26 mouse cellular contexts compared by ENCODE assay signal in the genomic region with DNA sequence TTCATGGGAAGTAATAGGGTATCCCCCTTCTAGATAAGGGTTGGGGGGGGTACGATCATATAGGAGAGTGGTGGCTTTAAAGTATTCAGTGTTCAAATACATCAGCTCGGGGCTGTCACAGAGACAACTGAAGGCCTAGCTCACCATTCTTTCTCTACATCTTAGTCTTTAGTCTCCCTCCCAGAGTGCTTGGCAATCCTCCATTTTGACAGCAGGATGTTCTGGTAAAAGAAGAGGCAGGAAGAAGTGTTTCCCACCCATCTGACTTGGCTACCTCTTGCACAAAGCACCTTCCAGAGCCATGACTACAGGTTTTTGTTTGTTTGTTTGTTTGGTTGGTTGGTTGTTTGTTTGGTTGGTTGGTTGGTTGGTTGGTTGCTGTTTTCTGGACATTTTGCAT.
DNase-seq lines count a peak whose midpoint lies in the region; ATAC-seq lines count a peak whose summit lies in the region.
"Had no signal": no experiment of that assay in that cellular context is flagged by ENCODE, and none has a peak within 500 bp of the region (broad histone marks: within the 10 kb centered on the region; RNA-seq: fewer than 3 reads in every experiment).

No protein-coding gene starts in this region.

- DNase-seq in forebrain, embryonic 14.5 days (ENCODE audit: low spot score): peak; percentile 26
- peak; percentile 39 for DNase-seq in midbrain, embryonic 11.5 days (ENCODE audit: low spot score, missing footprints)
- no peak for DNase-seq in midbrain, embryonic 14.5 days
- no peak for DNase-seq in thymus, postnatal 10 days (ENCODE audit: low spot score in 2 of 2)
- DNase-seq: adrenal gland, adult 2 months; adrenal gland, postnatal 10 days; adrenal gland, postnatal 25 days; B cell, adult 2 months; cerebellum, adult 11 months; cerebellum, adult 8-10 months; cerebellum, adult 9-11 months; cerebellum, postnatal 14 days; cerebellum, postnatal 36 days; embryo, embryonic 11 days had no signal

- H3K4me1 ChIP-seq in forebrain, embryonic 14.5 days (ENCODE audit: control insufficient read depth, insufficient read depth, low read length): no peaks in the 10 kb centered on the region
- H3K4me1 ChIP-seq in forebrain, embryonic 13.5 days: no peaks in the 10 kb centered on the region
- H3K4me1 ChIP-seq in midbrain, embryonic 11.5 days (ENCODE audit: control insufficient read depth, insufficient read depth, low read length): no peaks in the 10 kb centered on the region
- no peaks in the 10 kb centered on the region for H3K4me1 ChIP-seq in midbrain, embryonic 14.5 days (ENCODE audit: control insufficient read depth, insufficient read depth, low read length)
- H3K4me1 ChIP-seq: embryonic facial prominence, embryonic 13.5 days; embryonic facial prominence, embryonic 15.5 days; forebrain, embryonic 10.5 days; forebrain, embryonic 12.5 days had no signal

- H3K27me3 ChIP-seq in forebrain, embryonic 14.5 days (replicated peaks; ENCODE audit: control insufficient read depth, insufficient read depth, low read length): no peaks in the 10 kb centered on the region
- H3K27me3 ChIP-seq in forebrain, embryonic 13.5 days: no peaks in the 10 kb centered on the region
- no peaks in the 10 kb centered on the region for H3K27me3 ChIP-seq in midbrain, embryonic 11.5 days (ENCODE audit: control insufficient read depth, insufficient read depth, low read length)
- H3K27me3 ChIP-seq in midbrain, embryonic 14.5 days (ENCODE audit: control insufficient read depth, insufficient read depth, low read length): no peaks in the 10 kb centered on the region
- H3K27me3 ChIP-seq: CH12.LX; embryonic facial prominence, embryonic 13.5 days; embryonic facial prominence, embryonic 15.5 days; forebrain, embryonic 12.5 days had no signal

- ATAC-seq in forebrain, embryonic 14.5 days: no peak
- no peak for ATAC-seq in forebrain, embryonic 13.5 days
- no peak for ATAC-seq in midbrain, embryonic 11.5 days (ENCODE audit: low FRiP score)
- no peak for ATAC-seq in midbrain, embryonic 14.5 days (ENCODE audit: low FRiP score, low TSS enrichment)
- ATAC-seq: activated CD4-positive, CD25-positive, alpha-beta regulatory T cell, adult 4 months; CD4-positive, CD25-positive, alpha-beta regulatory T cell, adult 4 months; forebrain, embryonic 16.5 days; Patski had no signal

- H3K4me2 ChIP-seq in forebrain, embryonic 14.5 days (ENCODE audit: low read length): no peak overlapping the region
- no peak overlapping the region for H3K4me2 ChIP-seq in forebrain, embryonic 13.5 days
- no peak overlapping the region for H3K4me2 ChIP-seq in midbrain, embryonic 11.5 days
- no peak overlapping the region for H3K4me2 ChIP-seq in midbrain, embryonic 14.5 days (ENCODE audit: low read length)
- H3K4me2 ChIP-seq: embryonic facial prominence, embryonic 13.5 days; embryonic facial prominence, embryonic 15.5 days; forebrain, embryonic 12.5 days had no signal

- H3K36me3 ChIP-seq in forebrain, embryonic 14.5 days (ENCODE audit: control insufficient read depth, insufficient read depth, low read length): no peaks in the 10 kb centered on the region
- H3K36me3 ChIP-seq in forebrain, embryonic 13.5 days (ENCODE audit: poor library complexity, severe bottlenecking): no peaks in the 10 kb centered on the region
- no peaks in the 10 kb centered on the region for H3K36me3 ChIP-seq in midbrain, embryonic 11.5 days (ENCODE audit: control insufficient read depth, insufficient read depth, low read length)
- no peaks in the 10 kb centered on the region for H3K36me3 ChIP-seq in midbrain, embryonic 14.5 days (ENCODE audit: control insufficient read depth, insufficient read depth, low read length)
- H3K36me3 ChIP-seq: embryonic facial prominence, embryonic 13.5 days; embryonic facial prominence, embryonic 15.5 days; forebrain, embryonic 10.5 days; forebrain, embryonic 12.5 days; G1E had no signal

- no peaks in the 10 kb centered on the region for H3K9me3 ChIP-seq in forebrain, embryonic 14.5 days (replicated peaks; ENCODE audit: control insufficient read depth, low read length)
- H3K9me3 ChIP-seq in forebrain, embryonic 13.5 days (replicated peaks): no peaks in the 10 kb centered on the region
- no peaks in the 10 kb centered on the region for H3K9me3 ChIP-seq in midbrain, embryonic 11.5 days (ENCODE audit: control insufficient read depth, low read length)
- H3K9me3 ChIP-seq in midbrain, embryonic 14.5 days (ENCODE audit: control insufficient read depth, low read length): no peaks in the 10 kb centered on the region
- H3K9me3 ChIP-seq: embryonic facial prominence, embryonic 13.5 days; embryonic facial prominence, embryonic 15.5 days; forebrain, embryonic 10.5 days; forebrain, embryonic 12.5 days had no signal

- H3K9ac ChIP-seq in forebrain, embryonic 14.5 days (ENCODE audit: low read length): no peak overlapping the region
- H3K9ac ChIP-seq in forebrain, embryonic 13.5 days: no peak overlapping the region
- H3K9ac ChIP-seq in midbrain, embryonic 11.5 days (ENCODE audit: low read length): no peak overlapping the region
- no peak overlapping the region for H3K9ac ChIP-seq in midbrain, embryonic 14.5 days (replicated peaks; ENCODE audit: low read length)
- H3K9ac ChIP-seq: embryonic facial prominence, embryonic 13.5 days; embryonic facial prominence, embryonic 15.5 days; forebrain, embryonic 12.5 days had no signal

- no peak overlapping the region for H3K4me3 ChIP-seq in forebrain, embryonic 14.5 days (ENCODE audit: low read depth, low read length)
- H3K4me3 ChIP-seq in forebrain, embryonic 13.5 days: no peak overlapping the region
- H3K4me3 ChIP-seq in midbrain, embryonic 11.5 days (ENCODE audit: low read depth, low read length): no peak overlapping the region
- no peak overlapping the region for H3K4me3 ChIP-seq in midbrain, embryonic 14.5 days (replicated peaks; ENCODE audit: low read depth, low read length)
- H3K4me3 ChIP-seq: embryonic facial prominence, embryonic 13.5 days; embryonic facial prominence, embryonic 15.5 days; erythroblast, embryonic 14.5 days; forebrain, embryonic 10.5 days; forebrain, embryonic 12.5 days had no signal

- WGBS in forebrain, embryonic 14.5 days: 77% methylated on average over 2 of the region's 2 CpGs
- WGBS in forebrain, embryonic 13.5 days: 83% methylated on average over 2 of the region's 2 CpGs
- WGBS in midbrain, embryonic 11.5 days: 86% methylated on average over 2 of the region's 2 CpGs
- WGBS in midbrain, embryonic 14.5 days: 58% methylated on average over 2 of the region's 2 CpGs

- H3K27ac ChIP-seq in forebrain, embryonic 14.5 days (ENCODE audit: low read depth, low read length): no peak overlapping the region
- H3K27ac ChIP-seq in forebrain, embryonic 13.5 days: no peak overlapping the region
- no peak overlapping the region for H3K27ac ChIP-seq in midbrain, embryonic 11.5 days (ENCODE audit: low read depth, low read length)
- H3K27ac ChIP-seq in midbrain, embryonic 14.5 days (replicated peaks; ENCODE audit: low read depth, low read length): no peak overlapping the region
- H3K27ac ChIP-seq: embryonic facial prominence, embryonic 13.5 days; embryonic facial prominence, embryonic 15.5 days; forebrain, embryonic 10.5 days; forebrain, embryonic 12.5 days had no signal

Comparison
In these comparisons a context has a peak if more than half of its experiments do, and no peak if none do; other contexts are left out.
1. DNase-seq: peak in forebrain, embryonic 14.5 days (single experiment) and midbrain, embryonic 11.5 days (single experiment); none in midbrain, embryonic 14.5 days (single experiment) and thymus, postnatal 10 days (0 of 2).